In the genomic region with DNA sequence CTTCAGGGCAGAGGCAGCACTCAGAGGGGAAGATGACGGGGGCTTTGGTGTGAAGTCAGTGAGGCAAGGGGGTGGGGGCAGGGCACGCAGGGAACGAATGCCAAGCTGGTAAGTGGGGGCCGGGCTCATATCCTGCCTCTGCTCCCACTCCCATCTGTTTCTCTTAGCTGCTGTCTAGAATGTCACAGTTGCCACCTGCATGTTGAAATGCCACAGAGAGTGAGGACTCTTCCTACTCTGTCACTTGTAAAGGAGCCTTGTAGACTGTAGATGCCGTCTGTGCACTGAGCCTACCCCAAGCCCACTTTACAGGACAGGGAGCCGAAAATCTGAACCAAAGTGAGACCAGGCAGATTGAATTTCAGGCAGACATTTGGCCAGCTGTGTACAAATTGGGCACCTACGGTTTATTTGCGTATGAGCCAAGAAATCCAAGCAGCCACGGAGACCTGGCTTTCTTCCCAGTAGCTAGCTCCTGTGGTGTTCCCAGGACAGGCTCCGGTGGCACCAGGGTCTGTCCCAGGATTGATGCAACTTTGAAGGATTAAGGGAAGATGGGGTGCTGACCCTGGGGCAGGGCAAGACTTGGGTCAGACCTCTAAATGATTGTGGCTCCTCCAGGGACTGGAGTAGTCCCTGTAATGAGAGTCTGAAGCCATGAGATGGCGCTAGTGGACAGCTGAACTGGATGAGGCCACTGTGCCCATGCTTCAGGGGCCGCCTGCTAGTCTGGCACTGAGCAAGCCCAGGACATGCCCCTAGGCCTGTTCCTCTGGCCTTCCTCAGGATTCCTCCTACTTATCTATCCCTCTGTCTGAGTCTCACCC, we compare ENCODE assay signal across 9 mouse cellular contexts. TPM values are rescaled to one million over a fixed set of nuclear protein-coding genes. Genes with fewer than 3 reads are reported as not detected.
DNase-seq lines count a peak whose midpoint lies in the region; ATAC-seq and TF ChIP-seq lines count a peak whose summit lies in the region.
"Had no signal": no experiment of that assay in that cellular context is flagged by ENCODE, and none has a peak within 500 bp of the region (broad histone marks: within the 10 kb centered on the region; RNA-seq: fewer than 3 reads in every experiment).

No protein-coding gene starts in this region.

- H3K27ac ChIP-seq in heart, embryonic 10.5 days: peak overlapping the region; percentile 31; the same call in 1 of the 2 replicates
- no peak overlapping the region for H3K27ac ChIP-seq in liver, postnatal 0 days (ENCODE audit: low read depth)
- H3K27ac ChIP-seq in olfactory bulb, adult 2 months (ENCODE audit: insufficient read depth, low read depth, low read length): no peak overlapping the region

- no peaks in the 10 kb centered on the region for H3K36me3 ChIP-seq in heart, embryonic 10.5 days
- no peaks in the 10 kb centered on the region for H3K36me3 ChIP-seq in liver, postnatal 0 days (replicated peaks; ENCODE audit: insufficient read depth, low read length)

- ATAC-seq in liver, postnatal 0 days: peak; percentile 75

- H3K4me3 ChIP-seq in heart, embryonic 10.5 days: no peak overlapping the region
- no peak overlapping the region for H3K4me3 ChIP-seq in liver, postnatal 0 days (ENCODE audit: low read depth, low read length)
- no peak overlapping the region for H3K4me3 ChIP-seq in olfactory bulb, adult 2 months (ENCODE audit: insufficient read depth, low read depth, low read length)
- H3K4me3 ChIP-seq: megakaryocyte, embryonic 14.5 days had no signal

- no peak for TF ChIP-seq POLR2A in olfactory bulb, adult 2 months (IDR thresholded peaks at IDR 0.05; ENCODE audit: insufficient read depth, low read depth, low read length)

- H3K4me2 ChIP-seq in liver, postnatal 0 days (ENCODE audit: low read depth, low read length): no peak overlapping the region

- TF ChIP-seq CTCF in liver, postnatal 0 days (IDR thresholded peaks at IDR 0.05; ENCODE audit: low read depth): peak; percentile 85
- TF ChIP-seq CTCF in olfactory bulb, adult 2 months (IDR thresholded peaks at IDR 0.05; ENCODE audit: insufficient read depth, low read depth, low read length): peak; percentile 73

- peak; percentile 52 for DNase-seq in CD4-positive helper T cell, adult 2 months (ENCODE audit: low read depth, low spot score)
- peak; percentile 88 for DNase-seq in R1 (ENCODE audit: low read depth, low spot score)
- peak; percentile 91 for DNase-seq in embryo, embryonic 10 days (ENCODE audit: low spot score)
- DNase-seq in heart, embryonic 10.5 days (ENCODE audit: low spot score): peak; percentile 87
- DNase-seq in kidney, postnatal 25 days: peak; percentile 67
- peak; percentile 74 for DNase-seq in liver, postnatal 0 days
- no peak for DNase-seq in urinary bladder, adult 2 months (ENCODE audit: low spot score)

- no peaks in the 10 kb centered on the region for H3K9me3 ChIP-seq in heart, embryonic 10.5 days
- no peaks in the 10 kb centered on the region for H3K9me3 ChIP-seq in liver, postnatal 0 days (ENCODE audit: low read length)
- H3K9me3 ChIP-seq: megakaryocyte, embryonic 14.5 days had no signal

- no peak overlapping the region for H3K9ac ChIP-seq in liver, postnatal 0 days (replicated peaks)

- peaks cover 49% of the 10 kb centered on the region for H3K27me3 ChIP-seq in heart, embryonic 10.5 days (ENCODE audit: insufficient read depth, poor library complexity, severe bottlenecking)
- no peaks in the 10 kb centered on the region for H3K27me3 ChIP-seq in liver, postnatal 0 days (ENCODE audit: insufficient read depth, low read length)

- TF ChIP-seq EP300 in liver, postnatal 0 days (IDR thresholded peaks at IDR 0.05; ENCODE audit: low read depth): no peak

- 52% methylated on average over 12 of the region's 12 CpGs for WGBS in heart, embryonic 10.5 days
- 51% methylated on average over 12 of the region's 12 CpGs for WGBS in liver, postnatal 0 days (ENCODE audit: insufficient replicate concordance)
- 12% methylated on average over 12 of the region's 12 CpGs for WGBS in olfactory bulb, adult 2 months

- H3K4me1 ChIP-seq in heart, embryonic 10.5 days: peaks cover 40% of the 10 kb centered on the region
- peaks cover 6% of the 10 kb centered on the region for H3K4me1 ChIP-seq in liver, postnatal 0 days (ENCODE audit: insufficient read depth)
- H3K4me1 ChIP-seq in olfactory bulb, adult 2 months (ENCODE audit: control insufficient read depth, insufficient read depth, low read length): peaks cover 7% of the 10 kb centered on the region; the same call in 1 of the 2 replicates

RNA-seq across cellular contexts. Expression of a gene that starts 11.1 kb away (rescaled TPM):
- 7.9 and 10.1 TPM in 2 replicates for polyA plus RNA-seq in heart, embryonic 10.5 days (2016; fragmentation: Nextera tagmentation; extraction: Ambion mirVana)
- polyA plus RNA-seq in liver, postnatal 0 days (2015; fragmentation: Nextera tagmentation; extraction: Ambion mirVana): 0.35 and 0.38 TPM in 2 replicates
- not detected in 2 replicates for polyA plus RNA-seq in olfactory bulb, adult 2 months (2012; ENCODE audit: insufficient read depth, insufficient read length, low replicate concordance, missing spikeins)
- polyA plus RNA-seq in urinary bladder, adult 2 months (2012; rRNA removed): 17.1 and 30.1 TPM in 2 replicates

RNA-seq across cellular contexts. Expression of a gene that starts 31.4 kb away (rescaled TPM):
- 0.97 and 1.2 TPM in 2 replicates for polyA plus RNA-seq in heart, embryonic 10.5 days (2016; fragmentation: Nextera tagmentation; extraction: Ambion mirVana)
- polyA plus RNA-seq in liver, postnatal 0 days (2015; fragmentation: Nextera tagmentation; extraction: Ambion mirVana): 5.3 and 6.0 TPM in 2 replicates
- polyA plus RNA-seq in olfactory bulb, adult 2 months (2012; ENCODE audit: insufficient read depth, insufficient read length, low replicate concordance, missing spikeins): not detected in 2 replicates
- 11.6 and 12.8 TPM in 2 replicates for polyA plus RNA-seq in urinary bladder, adult 2 months (2012; rRNA removed)
